Mouse (Mus musculus) myocyte (in vitro differentiated cells): Measurements from ENCODE around the gene Gpr61. TPM values are rescaled to one million over a fixed set of nuclear protein-coding genes. Genes with fewer than 3 reads are reported as not detected.

Experiments
- H3K27me3 ChIP-seq: one replicate; pipeline ENCODE4 v1.6.1; 2011; ENCODE audit not compliant: control insufficient read depth, insufficient read depth, insufficient read length
- H3K36me3 ChIP-seq: one replicate; pipeline ENCODE4 v1.6.1; 2011; ENCODE audit not compliant: control insufficient read depth, insufficient read depth
- H3K4me2 ChIP-seq: one replicate; pipeline ENCODE4 v1.6.1; 2011; ENCODE audit warnings: low read depth, control low read depth
- H3K4me3 ChIP-seq: one replicate; pipeline ENCODE4 v1.5.1; 2011; ENCODE audit warnings: mild to moderate bottlenecking, control low read depth, moderate library complexity
- H3K79me2 ChIP-seq: one replicate; pipeline ENCODE4 v1.6.1; 2011; ENCODE audit not compliant: control insufficient read depth, insufficient read depth
- H3ac ChIP-seq: one replicate; pipeline ENCODE4 v1.6.1; 2011; ENCODE audit not compliant: control insufficient read depth, insufficient read length
- CEBPB ChIP-seq: IDR thresholded peaks from 2 replicates; pipeline ENCODE4 v1.6.1; 2011; ENCODE audit warnings: mild to moderate bottlenecking, moderate library complexity; ENCODE audit not compliant: poor library complexity, insufficient read depth, severe bottlenecking
- E2F4 ChIP-seq: IDR thresholded peaks from one replicate; pipeline ENCODE4 v1.6.1; 2011; ENCODE audit warnings: mild to moderate bottlenecking, control low read depth, moderate library complexity; ENCODE audit not compliant: insufficient read depth
- MAX ChIP-seq: IDR thresholded peaks from one replicate; pipeline ENCODE4 v1.6.1; 2011; ENCODE audit warnings: low read depth, mild to moderate bottlenecking, control low read depth
- MYOD1 ChIP-seq, 3 experiments: IDR thresholded peaks; one replicate each; pipeline ENCODE4 v1.6.1; 2011; ENCODE audit warnings: control low read depth in 2 of 3, low read depth in 2 of 3, mild to moderate bottlenecking in 2 of 3, moderate library complexity in 1 of 3; ENCODE audit not compliant: insufficient read length in 2 of 3, control insufficient read depth in 1 of 3
- MYOG ChIP-seq, 3 experiments: IDR thresholded peaks; one replicate each; pipeline ENCODE4 v1.6.1; 2011; ENCODE audit warnings: control low read depth in 2 of 3, low read depth in 2 of 3, mild to moderate bottlenecking in 2 of 3; ENCODE audit not compliant: insufficient read length in 2 of 3, control insufficient read depth in 1 of 3, insufficient read depth in 1 of 3
- POLR2A ChIP-seq: IDR thresholded peaks from one replicate; pipeline ENCODE4 v1.6.1; 2011; ENCODE audit warnings: low read depth, mild to moderate bottlenecking, control low read depth, moderate library complexity; ENCODE audit not compliant: insufficient read length
- POLR2AphosphoS2 ChIP-seq: IDR thresholded peaks from one replicate; pipeline ENCODE4 v1.6.1; 2011; ENCODE audit warnings: low read depth, control low read depth; ENCODE audit not compliant: insufficient read length
- REST ChIP-seq: IDR thresholded peaks from one replicate; pipeline ENCODE4 v1.6.1; 2011; ENCODE audit warnings: mild to moderate bottlenecking, control low read depth, moderate library complexity; ENCODE audit not compliant: insufficient read depth, insufficient read length
- SRF ChIP-seq: IDR thresholded peaks from one replicate; pipeline ENCODE4 v1.6.1; 2011; ENCODE audit warnings: low read depth; ENCODE audit not compliant: control insufficient read depth, insufficient read length
- TCF12 ChIP-seq: IDR thresholded peaks from one replicate; pipeline ENCODE4 v1.6.1; 2011; ENCODE audit warnings: mild to moderate bottlenecking, control low read depth; ENCODE audit not compliant: poor library complexity, insufficient read depth, severe bottlenecking
- TCF3 ChIP-seq: IDR thresholded peaks from one replicate; pipeline ENCODE4 v1.6.1; 2011; ENCODE audit warnings: low read depth, control low read depth; ENCODE audit not compliant: insufficient read length
- USF1 ChIP-seq: IDR thresholded peaks from one replicate; pipeline ENCODE4 v1.6.1; 2011; ENCODE audit warnings: low read depth, mild to moderate bottlenecking, control low read depth, moderate library complexity
- polyA plus RNA-seq: library from polyadenylated mRNA; unstranded; fragments of >200 nt; fragmentation: generic; extraction: Trizol; gene quantifications from one replicate; pipeline ENCODE4 v1.2.1, GENCODE M21; 2012; ENCODE audit warnings: missing spikeins

Gpr61 gene
- polyA plus RNA-seq, 1 experiment = 0.06 TPM

DNA sequence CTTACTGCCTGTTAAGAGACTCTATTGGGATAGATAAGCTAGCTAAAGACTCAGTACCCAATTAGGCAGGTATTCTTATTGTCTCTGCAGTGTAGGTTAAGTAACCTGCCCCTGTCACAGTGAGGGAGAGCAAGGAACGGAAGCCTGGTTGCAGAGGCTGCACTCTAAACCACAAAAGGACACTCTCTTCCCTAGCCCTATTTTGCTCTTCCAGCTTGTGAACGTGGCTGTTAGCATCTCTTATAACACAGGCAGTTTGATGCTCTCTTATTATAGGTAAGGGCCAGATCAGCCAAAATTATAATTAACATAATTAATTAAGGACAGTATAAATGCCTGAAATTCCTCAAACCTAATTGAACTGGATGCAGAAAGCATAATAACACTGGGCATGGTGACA, 25.8 kb upstream of the Gpr61 start:
- no peak overlapping the region for H3K4me3 ChIP-seq
- no peaks in the 10 kb centered on the region for H3K36me3 ChIP-seq
- H3K27me3 ChIP-seq = peaks cover 25% of the 10 kb centered on the region
- H3K4me2 ChIP-seq = no peak overlapping the region
- H3K79me2 ChIP-seq = no peaks in the 10 kb centered on the region
- TF ChIP-seq POLR2A = no peak
- TF ChIP-seq MYOG (IDR thresholded peaks at IDR 0.05; ENCODE audit: control insufficient read depth in 1 of 3, insufficient read depth in 1 of 3, insufficient read length in 2 of 3, low read depth in 2 of 3) = no peak
- no peak for TF ChIP-seq MAX
- TF ChIP-seq USF1 = no peak
- no peak for TF ChIP-seq MYOD1 (IDR thresholded peaks at IDR 0.05; ENCODE audit: control insufficient read depth in 1 of 3, insufficient read length in 2 of 3, low read depth in 2 of 3)
- TF ChIP-seq TCF12 = no peak
- no peak for TF ChIP-seq SRF
- TF ChIP-seq REST = no peak
- no peak for TF ChIP-seq CEBPB
- no peak overlapping the region for H3ac ChIP-seq

DNA sequence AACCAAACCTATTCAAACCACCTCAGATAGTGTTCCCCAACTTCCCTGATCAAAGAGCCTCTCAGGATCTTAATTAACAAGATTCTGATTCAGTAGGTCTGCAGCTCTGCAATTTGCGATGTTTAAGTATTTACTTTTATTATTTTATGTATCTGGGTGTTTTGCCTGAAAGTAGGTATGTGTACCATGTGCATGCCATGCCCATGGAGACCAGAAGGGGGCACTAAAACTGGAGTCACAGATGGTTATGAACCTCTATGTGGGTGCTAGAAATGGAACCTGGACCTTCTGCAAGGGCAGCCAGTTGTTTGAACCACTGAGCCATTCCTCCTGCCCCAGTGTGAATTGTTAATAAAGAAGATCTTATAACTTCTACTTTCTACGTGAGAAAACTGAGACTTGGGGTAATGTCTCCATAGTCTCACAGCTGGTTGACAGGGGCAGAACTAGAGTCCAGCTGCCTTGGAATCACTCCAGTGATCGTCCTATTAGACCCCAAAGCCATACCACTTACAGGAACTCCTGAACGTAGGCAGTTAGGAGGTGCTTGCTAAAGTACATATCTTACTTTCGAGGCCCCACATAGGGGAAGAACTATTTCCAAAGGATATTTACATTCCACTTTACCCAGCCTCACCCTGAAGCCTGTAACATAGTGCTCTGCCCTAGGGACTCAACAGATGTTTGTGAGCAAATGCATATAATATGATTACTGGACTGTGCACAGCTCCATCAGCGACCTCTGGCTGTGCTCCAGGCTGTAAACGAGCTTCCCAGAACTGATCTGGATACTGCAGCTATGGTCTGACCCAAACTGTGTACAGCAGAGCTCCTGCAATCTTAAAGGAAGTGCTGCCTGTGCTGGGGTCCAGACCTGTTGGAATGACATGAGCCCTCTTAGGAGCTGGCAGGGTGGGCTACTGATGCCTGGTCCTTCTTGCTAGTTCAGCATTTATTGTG, 24.4 kb upstream of the Gpr61 start:
- Histone ChIP-seq H3K36me3 (no peaks in the 10 kb centered on the region), H3K79me2 (no peaks in the 10 kb centered on the region), H3K4me2 (no peak overlapping the region)

DNA sequence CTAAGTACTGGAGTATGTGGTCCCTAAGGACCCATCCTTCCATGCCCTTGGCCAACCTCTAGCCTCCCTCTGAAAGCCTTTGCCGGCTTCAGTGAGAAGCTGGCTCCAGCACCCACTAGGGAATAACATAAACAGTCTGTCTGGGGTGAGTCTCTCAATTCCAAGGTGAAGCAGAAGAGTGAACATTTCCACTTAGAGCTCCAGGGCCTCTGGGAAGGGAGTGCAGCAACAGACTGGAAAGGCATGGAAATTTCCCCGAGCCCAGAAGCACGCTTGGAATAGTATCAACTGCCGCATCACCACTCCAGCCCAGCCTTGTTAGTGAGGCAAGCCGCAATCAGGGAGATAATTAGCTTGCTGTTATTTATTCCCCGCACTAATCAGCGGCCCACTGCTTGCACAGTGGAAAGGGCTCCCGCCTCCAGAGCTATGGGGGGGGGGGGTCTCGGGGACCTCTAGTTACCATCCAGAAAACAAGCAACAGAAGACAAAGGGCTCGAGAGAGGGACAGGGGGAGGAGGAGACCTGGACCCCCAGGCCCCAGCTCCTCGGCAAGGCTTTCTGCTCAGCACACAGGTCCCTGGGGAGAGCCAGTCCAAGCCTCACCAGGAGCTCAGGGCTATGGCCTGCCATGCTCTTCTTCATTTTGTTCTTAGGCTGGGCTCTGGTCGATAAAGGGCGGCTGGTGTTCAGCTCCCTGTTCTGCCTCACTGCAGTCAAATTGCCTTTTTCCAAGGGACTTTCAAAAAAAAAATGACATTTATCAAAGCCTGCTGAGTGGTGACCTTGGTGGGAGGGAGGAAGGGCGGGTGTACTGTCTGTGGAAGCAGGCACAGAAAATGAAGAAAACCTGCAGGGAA, 20.2 kb upstream of the Gpr61 start:
- peaks cover 55% of the 10 kb centered on the region for H3K27me3 ChIP-seq
- no peaks in the 10 kb centered on the region for H3K36me3 ChIP-seq
- H3K4me2 ChIP-seq = no peak overlapping the region
- TF ChIP-seq MYOD1 (IDR thresholded peaks at IDR 0.05; ENCODE audit: control insufficient read depth in 1 of 3, insufficient read length in 2 of 3, low read depth in 2 of 3) = no peak
- no peak for TF ChIP-seq SRF
- TF ChIP-seq POLR2AphosphoS2 = no peak
- TF ChIP-seq TCF12 = no peak
- TF ChIP-seq MYOG (IDR thresholded peaks at IDR 0.05; ENCODE audit: control insufficient read depth in 1 of 3, insufficient read depth in 1 of 3, insufficient read length in 2 of 3, low read depth in 2 of 3) = no peak
- no peak for TF ChIP-seq REST
- no peak for TF ChIP-seq E2F4
- no peak for TF ChIP-seq TCF3
- no peak for TF ChIP-seq USF1
- TF ChIP-seq CEBPB = no peak
- TF ChIP-seq MAX = no peak
- no peak for TF ChIP-seq POLR2A
- H3ac ChIP-seq = no peak overlapping the region
- H3K4me3 ChIP-seq = no peak overlapping the region
- no peaks in the 10 kb centered on the region for H3K79me2 ChIP-seq

More for the DNA sequence above, 24.4 kb upstream of the Gpr61 start:
- no peak overlapping the region for H3K4me3 ChIP-seq
- H3K27me3 ChIP-seq = peaks cover 37% of the 10 kb centered on the region
- no peak overlapping the region for H3ac ChIP-seq
- no peak for TF ChIP-seq POLR2AphosphoS2
- TF ChIP-seq REST = no peak
- no peak for TF ChIP-seq E2F4
- no peak for TF ChIP-seq USF1
- no peak for TF ChIP-seq TCF3
- TF ChIP-seq POLR2A = no peak
- TF ChIP-seq TCF12 = no peak
- TF ChIP-seq CEBPB = no peak
- no peak for TF ChIP-seq MYOG (IDR thresholded peaks at IDR 0.05; ENCODE audit: control insufficient read depth in 1 of 3, insufficient read depth in 1 of 3, insufficient read length in 2 of 3, low read depth in 2 of 3)

GRCm38 (mm10) chr3:108169199-108169598, 14.5 kb upstream of the Gpr61 start:
- no peak for TF ChIP-seq TCF12
- no peak for TF ChIP-seq SRF
- TF ChIP-seq POLR2A = no peak
- no peak for TF ChIP-seq REST
- H3K27me3 ChIP-seq = peaks cover 34% of the 10 kb centered on the region
- no peaks in the 10 kb centered on the region for H3K79me2 ChIP-seq
- H3K36me3 ChIP-seq = no peaks in the 10 kb centered on the region
- H3K4me2 ChIP-seq = no peak overlapping the region
- no peak overlapping the region for H3ac ChIP-seq
- no peak overlapping the region for H3K4me3 ChIP-seq
